Mouse (Mus musculus) stomach, postnatal 0 days (tissue): ENCODE results near the gene Arl13b.

Experiments
- CTCF ChIP-seq: IDR thresholded peaks from 2 replicates; pipeline ENCODE4 v1.5.1; 2016; ENCODE audit warnings: antibody characterized with exemption, low read depth, mild to moderate bottlenecking, moderate library complexity
- EP300 ChIP-seq: optimal IDR thresholded peaks from 2 replicates; pipeline ENCODE3; 2016; ENCODE audit warnings: antibody characterized with exemption

DNA sequence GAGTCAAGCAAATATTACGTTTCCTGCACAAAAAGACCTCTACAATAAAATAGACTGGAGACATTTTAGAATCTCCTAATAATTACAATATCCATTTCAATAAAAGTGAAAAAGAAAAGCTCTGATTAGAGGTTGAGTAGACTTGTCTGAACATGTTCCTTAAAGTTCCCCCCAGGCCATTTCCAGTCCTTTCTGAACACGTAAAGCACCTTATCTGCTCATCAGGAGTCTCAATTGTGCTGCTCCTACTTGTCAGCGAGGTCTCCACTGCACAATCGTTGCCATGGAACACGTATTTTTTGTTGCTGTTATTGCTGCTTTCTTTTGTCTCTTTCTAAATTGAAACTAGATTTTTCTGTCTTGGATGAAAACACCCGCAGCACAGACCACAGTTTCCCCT lies 14.6 kb upstream of the Arl13b start:
- no peak for TF ChIP-seq CTCF
- no peak for TF ChIP-seq EP300
